Mouse (Mus musculus) bone marrow, adult 2 months (tissue): ENCODE measurements around the gene H2-Oa.

Experiments used
- CTCF ChIP-seq: fragments of 200-500 bp; IDR thresholded peaks from 2 replicates; pipeline ENCODE4 v1.5.1; 2011; ENCODE audit warnings: low read length, control low read depth; ENCODE audit not compliant: control insufficient read depth, insufficient read depth
- POLR2A ChIP-seq: fragments of 200-500 bp; IDR thresholded peaks from 2 replicates; pipeline ENCODE4 v1.6.1; 2011; ENCODE audit warnings: low read depth, mild to moderate bottlenecking, control low read depth, low read length, borderline replicate concordance; ENCODE audit not compliant: control insufficient read depth

- TF ChIP-seq CTCF (no peak), POLR2A (no peak)
These were observed 47.3 kb downstream of the H2-Oa start for GRCm38 (mm10) chr17:34139416-34139815.
